Mouse (Mus musculus) limb, embryonic 13.5 days (tissue): Measurements from ENCODE around the gene Spryd3. TPM values are rescaled to one million over a fixed set of nuclear protein-coding genes. Genes with fewer than 3 reads are reported as not detected.
A peak's percentile ranks its signal among the peaks of the same experiment; 100 is the strongest.
"Not testable (repeated sequence)": the region's sequence is repeated elsewhere in the genome, so short reads cannot be mapped to it uniquely, and the experiment has no call there.

Experiments
- ATAC-seq: fragments of 200-750 bp; cut with Nextera tagmentation; 2 replicates; pipeline ENCODE4 v1.8.0; 2017; ENCODE audit warnings: low read depth, moderate number of reproducible peaks, moderate TSS enrichment; ENCODE audit not compliant: low FRiP score
- H3K27ac ChIP-seq: fragments of 300-500 bp; sonication (generic); 2 replicates; pipeline ENCODE4 v1.5.1; 2015; ENCODE audit warnings: inconsistent platforms, mild to moderate bottlenecking, moderate library complexity
- H3K27me3 ChIP-seq: fragments of 300-500 bp; sonication (generic); 2 replicates; pipeline ENCODE4 v1.6.1; 2015; ENCODE audit warnings: mild to moderate bottlenecking, inconsistent platforms
- H3K36me3 ChIP-seq: fragments of 300-500 bp; sonication (generic); 2 replicates; pipeline ENCODE4 v1.6.1; 2015; ENCODE audit warnings: inconsistent platforms, mild to moderate bottlenecking, moderate library complexity
- H3K4me1 ChIP-seq: fragments of 300-500 bp; sonication (generic); 2 replicates; pipeline ENCODE4 v1.6.1; 2015; ENCODE audit warnings: inconsistent platforms
- H3K4me2 ChIP-seq: fragments of 300-500 bp; sonication (generic); replicated peaks from 2 replicates; pipeline ENCODE4 v1.6.1; 2015; ENCODE audit warnings: inconsistent platforms, mild to moderate bottlenecking, moderate library complexity
- H3K4me3 ChIP-seq: fragments of 300-500 bp; sonication (generic); 2 replicates; pipeline ENCODE4 v1.5.1; 2015; ENCODE audit warnings: moderate library complexity, mild to moderate bottlenecking, inconsistent platforms
- H3K9ac ChIP-seq: fragments of 300-500 bp; sonication (generic); 2 replicates; pipeline ENCODE4 v1.6.1; 2015; ENCODE audit warnings: mild to moderate bottlenecking, inconsistent platforms
- H3K9me3 ChIP-seq: fragments of 300-500 bp; sonication (generic); 2 replicates; pipeline ENCODE4 v1.6.1; 2016; ENCODE audit warnings: inconsistent platforms
- WGBS: fragments of 180-500 bp; shearing (Covaris S2); methylation state at CpG from one replicate; pipeline ENCODE4 v1.1.7; 2015; 5-methylcytosine and 5-hydroxymethylcytosine counted together
- polyA plus RNA-seq: library from polyadenylated mRNA; unstranded; fragments of >200 nt; fragmentation: Nextera tagmentation; extraction: Ambion mirVana; gene quantifications from 2 replicates; pipeline ENCODE4 v1.2.1, GENCODE M21; 2015

Spryd3 gene
- polyA plus RNA-seq, 1 experiment from 2014 or later = 23.2 TPM

DNA sequence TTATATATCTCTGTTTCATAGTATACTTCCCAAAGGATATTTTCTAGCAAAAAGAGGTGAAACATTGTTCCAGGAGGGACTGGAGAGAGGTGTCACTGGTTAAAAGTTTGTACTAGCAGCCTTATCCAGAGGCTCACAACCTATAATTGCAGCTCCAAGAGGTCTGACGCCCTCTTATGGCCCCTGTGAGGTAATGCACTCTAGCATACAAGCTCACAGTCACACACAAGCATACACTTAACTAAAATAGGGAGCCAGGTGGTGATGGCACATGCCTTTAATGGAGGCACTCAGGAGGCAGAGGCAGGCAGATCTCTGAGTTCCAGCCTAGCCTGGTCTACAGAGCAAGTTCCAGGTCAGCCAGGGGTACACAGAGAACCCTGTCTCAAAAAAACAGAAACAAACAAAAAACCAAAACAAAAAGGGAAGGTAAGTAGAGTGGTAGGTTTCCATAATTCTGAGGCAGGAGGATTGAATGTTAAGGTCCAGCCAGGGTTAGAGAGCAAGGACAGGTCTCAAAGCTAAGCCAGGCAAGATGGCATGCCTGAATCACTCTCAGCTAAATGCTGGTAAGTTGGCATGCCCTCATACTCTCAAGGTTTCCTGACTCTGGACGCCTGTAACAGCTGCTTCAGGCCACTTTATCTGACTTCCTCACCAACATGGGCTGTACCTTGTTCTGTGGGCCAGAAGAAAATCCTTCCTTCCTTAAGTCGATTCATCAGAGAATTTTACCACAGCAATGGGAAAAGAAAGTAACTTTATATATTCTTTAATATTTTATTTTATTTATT lies 28.1 kb upstream of the Spryd3 start:
- ATAC-seq = no peak
- Histone ChIP-seq H3K9ac (no peak overlapping the region), H3K9me3 (no peaks in the 10 kb centered on the region), H3K36me3 (no peaks in the 10 kb centered on the region), H3K27me3 (no peaks in the 10 kb centered on the region), H3K4me1 (peaks cover 44% of the 10 kb centered on the region), H3K4me2 (no peak overlapping the region), H3K27ac (no peak overlapping the region), H3K4me3 (no peak overlapping the region)
- WGBS = 62% methylated on average over 3 of the region's 3 CpGs

- Histone ChIP-seq H3K4me2 (no peak overlapping the region), H3K4me3 (no peak overlapping the region), H3K4me1 (peaks cover 9% of the 10 kb centered on the region), H3K9me3 (no peaks in the 10 kb centered on the region), H3K27ac (no peak overlapping the region), H3K36me3 (no peaks in the 10 kb centered on the region), H3K27me3 (no peaks in the 10 kb centered on the region), H3K9ac (no peak overlapping the region)
- no peak for ATAC-seq
- WGBS = 63% methylated on average over 26 of the region's 27 CpGs
These were observed 24.5 kb upstream of the Spryd3 start for GRCm38 (mm10) chr15:102160415-102161060.

- Histone ChIP-seq H3K4me1 (no peaks in the 10 kb centered on the region), H3K27ac (no peak overlapping the region), H3K36me3 (no peaks in the 10 kb centered on the region), H3K9me3 (no peaks in the 10 kb centered on the region), H3K4me2 (no peak overlapping the region), H3K4me3 (no peak overlapping the region), H3K27me3 (no peaks in the 10 kb centered on the region), H3K9ac (no peak overlapping the region)
- 46% methylated on average over 20 of the region's 20 CpGs for WGBS
- no peak for ATAC-seq
These were observed 20.8 kb upstream of the Spryd3 start for GRCm38 (mm10) chr15:102156836-102157235.

DNA sequence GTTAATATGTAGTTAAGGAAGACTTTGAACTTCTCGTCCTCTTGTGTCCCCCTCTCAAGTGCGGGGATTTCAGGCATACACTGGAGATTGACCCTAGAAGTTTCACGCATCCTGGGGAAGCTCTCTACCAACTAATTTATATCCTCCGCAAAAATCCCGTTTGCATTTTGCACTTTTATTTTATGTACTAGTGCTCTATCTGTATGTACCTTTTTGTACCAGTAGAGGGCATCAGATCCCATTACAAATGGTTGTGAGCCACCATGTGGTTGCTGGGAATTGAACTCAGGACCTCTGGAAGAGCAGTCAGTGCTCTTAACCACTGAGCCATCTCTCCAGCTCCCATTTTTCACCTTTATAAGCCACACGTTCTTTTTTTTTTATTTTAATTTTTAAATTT lies 19.0 kb upstream of the Spryd3 start:
- H3K27me3 ChIP-seq, H3K4me3 ChIP-seq, H3K4me2 ChIP-seq, H3K27ac ChIP-seq, H3K36me3 ChIP-seq, H3K4me1 ChIP-seq, ATAC-seq, H3K9ac ChIP-seq, H3K9me3 ChIP-seq: not testable (repeated sequence)
- 91% methylated on average over 6 of the region's 6 CpGs for WGBS

GRCm38 (mm10) chr15:102152646-102153045 lies 16.6 kb upstream of the Spryd3 start:
- Histone ChIP-seq H3K27ac (no peak overlapping the region), H3K4me1 (peaks cover 5% of the 10 kb centered on the region; the same call in 1 of the 2 replicates)

DNA sequence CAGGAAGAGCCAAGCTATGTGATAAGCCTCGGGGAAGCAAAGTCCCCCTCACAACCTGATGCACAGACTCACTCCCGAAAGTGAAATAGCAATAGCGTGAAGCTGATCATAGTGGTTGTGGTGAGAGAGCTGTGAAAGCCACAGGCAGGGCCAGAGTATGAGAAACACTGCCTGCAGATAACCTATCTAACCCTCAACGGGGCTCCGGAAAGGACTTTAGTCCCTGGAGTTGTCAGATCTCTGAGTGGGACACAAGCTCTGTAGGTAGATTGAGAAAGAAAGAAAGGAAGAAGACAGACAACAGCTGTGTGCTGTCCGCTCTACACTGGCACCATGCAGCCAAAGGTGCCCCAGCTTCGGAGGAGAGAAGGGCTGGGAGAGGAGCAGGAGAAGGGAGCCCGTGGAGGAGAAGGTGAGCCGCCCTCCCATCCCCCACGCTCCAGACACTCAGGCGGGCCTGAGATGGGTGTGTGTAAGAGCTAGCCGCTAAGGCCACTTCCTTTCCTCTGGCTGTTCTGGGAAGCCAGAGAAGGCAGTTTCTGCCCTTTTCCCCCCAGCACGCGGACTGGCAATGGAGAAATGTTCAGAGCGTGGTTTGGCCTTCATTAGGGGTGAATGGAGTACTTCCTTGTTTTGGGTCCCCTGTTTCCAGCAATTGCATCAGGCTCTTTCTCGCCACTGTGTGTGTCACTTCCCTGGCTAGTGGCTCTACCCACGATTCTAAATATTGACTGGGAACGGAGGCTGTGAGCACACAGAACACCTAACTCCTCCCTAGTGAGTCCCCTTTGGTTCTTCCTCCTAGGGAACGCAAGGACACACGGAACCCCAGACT lies 14.5 kb upstream of the Spryd3 start, which contains the start of gene Soat2:
Gene Soat2 (plus strand): TSS at position 226 of the 835 bp plus-strand sequence.
- no peak within 1 kb of the TSS for H3K4me2 ChIP-seq
- H3K4me1 ChIP-seq = peaks cover 5% of the 10 kb centered on the region; the same call in 1 of the 2 replicates
- H3K27ac ChIP-seq = no peak within 1 kb of the TSS
- 48% methylated on average over 20 of the region's 20 CpGs for WGBS
- ATAC-seq = no peak
- H3K4me3 ChIP-seq = no peak within 1 kb of the TSS
- no peaks in the 10 kb centered on the region for H3K9me3 ChIP-seq
- H3K27me3 ChIP-seq = peaks cover 8% of the 10 kb centered on the region
- no peak within 1 kb of the TSS for H3K9ac ChIP-seq
- no peaks in the 10 kb centered on the region for H3K36me3 ChIP-seq

More at GRCm38 (mm10) chr15:102152646-102153045, 16.6 kb upstream of the Spryd3 start:
- Histone ChIP-seq H3K9ac (no peak overlapping the region), H3K9me3 (no peaks in the 10 kb centered on the region), H3K36me3 (no peaks in the 10 kb centered on the region), H3K4me3 (no peak overlapping the region), H3K4me2 (no peak overlapping the region), H3K27me3 (no peaks in the 10 kb centered on the region)
- WGBS = 26% methylated on average over 4 of the region's 4 CpGs
- no peak for ATAC-seq

- no peak overlapping the region for H3K4me3 ChIP-seq
- 69% methylated on average over 4 of the region's 4 CpGs for WGBS
These were observed 13.5 kb upstream of the Spryd3 start for GRCm38 (mm10) chr15:102149561-102149960.

GRCm38 (mm10) chr15:102147674-102148402 lies 11.8 kb upstream of the Spryd3 start:
- no peak overlapping the region for H3K4me3 ChIP-seq
- WGBS = 64% methylated on average over 16 of the region's 16 CpGs
- peaks cover 23% of the 10 kb centered on the region for H3K4me1 ChIP-seq
- no peaks in the 10 kb centered on the region for H3K36me3 ChIP-seq
- no peak for ATAC-seq
- no peak overlapping the region for H3K4me2 ChIP-seq
- no peaks in the 10 kb centered on the region for H3K9me3 ChIP-seq
- H3K27me3 ChIP-seq = peaks cover 28% of the 10 kb centered on the region
- no peak overlapping the region for H3K27ac ChIP-seq
- no peak overlapping the region for H3K9ac ChIP-seq

More at GRCm38 (mm10) chr15:102149561-102149960, 13.5 kb upstream of the Spryd3 start:
- ATAC-seq = no peak
- H3K4me2 ChIP-seq = no peak overlapping the region
- H3K27me3 ChIP-seq = peaks cover 17% of the 10 kb centered on the region
- H3K36me3 ChIP-seq = no peaks in the 10 kb centered on the region
- no peak overlapping the region for H3K27ac ChIP-seq
- no peaks in the 10 kb centered on the region for H3K9me3 ChIP-seq
- peaks cover 8% of the 10 kb centered on the region for H3K4me1 ChIP-seq
- H3K9ac ChIP-seq = no peak overlapping the region

DNA sequence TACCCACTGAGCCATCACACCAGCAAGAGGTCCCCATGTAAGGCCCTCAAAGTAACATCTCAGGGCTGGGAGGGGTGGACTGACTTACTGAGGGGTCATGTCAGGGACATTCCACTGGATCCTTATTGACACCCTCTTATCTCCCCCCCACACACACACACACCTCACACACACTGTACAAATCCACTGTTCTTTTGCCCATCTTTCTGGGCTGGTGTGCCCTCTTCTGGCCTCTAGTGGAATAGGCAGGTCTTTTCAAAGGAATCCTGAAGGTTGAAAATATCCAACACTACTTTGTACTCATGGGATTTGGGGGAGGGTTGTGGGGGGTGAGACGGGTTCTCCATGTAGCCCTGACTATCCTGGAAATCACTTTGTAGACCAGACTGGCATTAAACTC lies 10.8 kb upstream of the Spryd3 start:
- Histone ChIP-seq H3K27ac (no peak overlapping the region), H3K9me3 (no peaks in the 10 kb centered on the region), H3K4me3 (no peak overlapping the region), H3K4me1 (peaks cover 25% of the 10 kb centered on the region), H3K9ac (no peak overlapping the region), H3K4me2 (no peak overlapping the region), H3K27me3 (peaks cover 28% of the 10 kb centered on the region), H3K36me3 (no peaks in the 10 kb centered on the region)
- WGBS = 3% methylated on average over 1 of the region's 1 CpGs
- ATAC-seq = no peak

- Histone ChIP-seq H3K9ac (no peak overlapping the region), H3K27me3 (peaks cover 28% of the 10 kb centered on the region), H3K9me3 (no peaks in the 10 kb centered on the region), H3K4me1 (peaks cover 25% of the 10 kb centered on the region), H3K36me3 (no peaks in the 10 kb centered on the region), H3K4me2 (no peak overlapping the region), H3K27ac (no peak overlapping the region), H3K4me3 (no peak overlapping the region)
- 82% methylated on average over 5 of the region's 5 CpGs for WGBS
- ATAC-seq = no peak
These were observed 10.1 kb upstream of the Spryd3 start for GRCm38 (mm10) chr15:102146089-102146488.

DNA sequence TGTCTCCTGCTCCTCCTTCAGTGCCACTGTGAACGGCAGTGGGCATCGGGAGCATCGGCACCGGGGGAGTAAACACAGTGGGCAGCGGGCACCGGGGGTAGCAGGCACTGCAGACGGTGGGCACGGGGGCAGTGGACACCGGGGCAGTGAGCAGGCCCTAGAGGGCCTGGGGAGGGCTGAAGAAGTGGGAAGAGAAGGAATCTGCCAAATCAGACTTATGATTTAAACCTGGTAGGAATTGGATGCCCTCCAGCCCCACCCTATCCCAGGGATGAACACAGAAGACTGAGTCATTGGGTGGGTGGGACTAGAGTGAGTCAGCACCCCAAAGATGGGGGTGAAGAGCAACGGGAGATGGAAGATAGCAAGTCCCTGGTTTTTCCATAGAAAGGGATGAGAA lies 9.3 kb upstream of the Spryd3 start:
- 91% methylated on average over 10 of the region's 10 CpGs for WGBS
- Histone ChIP-seq H3K4me3 (0 out of 2 replicates have a peak overlapping the region, but pooled peaks have one; percentile 34), H3K4me2 (no peak overlapping the region), H3K4me1 (peaks cover 20% of the 10 kb centered on the region), H3K27me3 (peaks cover 28% of the 10 kb centered on the region), H3K36me3 (no peaks in the 10 kb centered on the region), H3K27ac (no peak overlapping the region), H3K9me3 (no peaks in the 10 kb centered on the region), H3K9ac (no peak overlapping the region)
- ATAC-seq = no peak
